Mouse (Mus musculus): ENCODE results near the gene Fscn1. TPM values are rescaled to one million over a fixed set of nuclear protein-coding genes. Genes with fewer than 3 reads are reported as not detected.

Fscn1 gene
- polyA plus RNA-seq, 1 experiment from 2014 or later, result 175 TPM

GRCm38 (mm10) chr5:142932084-142932685, 28.0 kb upstream of the Fscn1 start:
- Histone ChIP-seq H3K27ac (no peak overlapping the region), H3K4me1 (replicated peaks; ENCODE audit: insufficient read depth, low read length) (peaks cover 3% of the 10 kb centered on the region; the same call in 1 of the 2 replicates), H3K27me3 (ENCODE audit: insufficient read depth, low read length) (no peaks in the 10 kb centered on the region), H3K9me3 (replicated peaks; ENCODE audit: low read length) (no peaks in the 10 kb centered on the region), H3K4me2 (ENCODE audit: low read length) (0 out of 2 replicates have a peak overlapping the region, but pooled peaks have one; percentile 1), H3K4me3 (replicated peaks; ENCODE audit: low read depth, low read length) (no peak overlapping the region), H3K9ac (ENCODE audit: low read depth, low read length) (no peak overlapping the region), H3K36me3 (ENCODE audit: insufficient read depth, low read length) (no peaks in the 10 kb centered on the region)
- TF ChIP-seq CTCF (IDR thresholded peaks at IDR 0.05; ENCODE audit: low read depth), result peak; percentile 80
- DNase-seq (ENCODE audit: low spot score), result peak; percentile 91
- ATAC-seq (replicated peaks; ENCODE audit: low FRiP score, low read depth), result 0 out of 2 replicates have a peak, but pooled peaks have one; percentile 33
- 23% methylated on average over 9 of the region's 9 CpGs for WGBS

GRCm38 (mm10) chr5:142932731-142933130, 27.4 kb upstream of the Fscn1 start:
- Histone ChIP-seq H3K4me2 (ENCODE audit: low read length) (no peak overlapping the region), H3K36me3 (ENCODE audit: insufficient read depth, low read length) (no peaks in the 10 kb centered on the region), H3K27me3 (ENCODE audit: insufficient read depth, low read length) (no peaks in the 10 kb centered on the region), H3K4me1 (replicated peaks; ENCODE audit: insufficient read depth, low read length) (peaks cover 3% of the 10 kb centered on the region; the same call in 1 of the 2 replicates), H3K9me3 (replicated peaks; ENCODE audit: low read length) (no peaks in the 10 kb centered on the region), H3K4me3 (replicated peaks; ENCODE audit: low read depth, low read length) (no peak overlapping the region), H3K27ac (no peak overlapping the region), H3K9ac (ENCODE audit: low read depth, low read length) (no peak overlapping the region)
- DNase-seq (ENCODE audit: low spot score), result no peak
- TF ChIP-seq CTCF (IDR thresholded peaks at IDR 0.05; ENCODE audit: low read depth), result no peak
- no peak for ATAC-seq (replicated peaks; ENCODE audit: low FRiP score, low read depth)
- WGBS, result 78% methylated on average over 8 of the region's 8 CpGs

GRCm38 (mm10) chr5:142935642-142936335, 24.4 kb upstream of the Fscn1 start:
- 16% methylated on average over 13 of the region's 13 CpGs for WGBS
- H3K27ac ChIP-seq, result no peak overlapping the region

GRCm38 (mm10) chr5:142936336-142936719, 23.8 kb upstream of the Fscn1 start:
- Histone ChIP-seq H3K27me3 (ENCODE audit: insufficient read depth, low read length) (no peaks in the 10 kb centered on the region), H3K36me3 (ENCODE audit: insufficient read depth, low read length) (no peaks in the 10 kb centered on the region), H3K9me3 (replicated peaks; ENCODE audit: low read length) (no peaks in the 10 kb centered on the region), H3K4me1 (replicated peaks; ENCODE audit: insufficient read depth, low read length) (0 out of 2 replicates have a peak, but pooled peaks cover 3% of the 10 kb centered on the region), H3K9ac (ENCODE audit: low read depth, low read length) (no peak overlapping the region), H3K27ac (no peak overlapping the region), H3K4me3 (replicated peaks; ENCODE audit: low read depth, low read length) (peak overlapping the region; percentile 19), H3K4me2 (ENCODE audit: low read length) (peak overlapping the region; percentile 54)
- WGBS, result 4% methylated on average over 17 of the region's 17 CpGs
- TF ChIP-seq CTCF (IDR thresholded peaks at IDR 0.05; ENCODE audit: low read depth), result peak; percentile 96
- DNase-seq (ENCODE audit: low spot score) (peak; percentile 81), ATAC-seq (replicated peaks; ENCODE audit: low FRiP score, low read depth) (no peak)

More at GRCm38 (mm10) chr5:142935642-142936335, 24.4 kb upstream of the Fscn1 start:
- ATAC-seq (replicated peaks; ENCODE audit: low FRiP score, low read depth) (peak; percentile 57; the same call in 1 of the 2 replicates), DNase-seq (ENCODE audit: low spot score) (peak; percentile 89)
- Histone ChIP-seq H3K9ac (ENCODE audit: low read depth, low read length) (no peak overlapping the region), H3K36me3 (ENCODE audit: insufficient read depth, low read length) (no peaks in the 10 kb centered on the region), H3K4me1 (replicated peaks; ENCODE audit: insufficient read depth, low read length) (0 out of 2 replicates have a peak, but pooled peaks cover 3% of the 10 kb centered on the region), H3K27me3 (ENCODE audit: insufficient read depth, low read length) (no peaks in the 10 kb centered on the region), H3K9me3 (replicated peaks; ENCODE audit: low read length) (no peaks in the 10 kb centered on the region), H3K4me2 (ENCODE audit: low read length) (peak overlapping the region; percentile 54), H3K4me3 (replicated peaks; ENCODE audit: low read depth, low read length) (peak overlapping the region; percentile 19)
- peak; percentile 62 for TF ChIP-seq CTCF (IDR thresholded peaks at IDR 0.05; ENCODE audit: low read depth)

GRCm38 (mm10) chr5:142937956-142938727, 22.0 kb upstream of the Fscn1 start:
- no peak overlapping the region for H3K4me3 ChIP-seq (replicated peaks; ENCODE audit: low read depth, low read length)
- H3K4me2 ChIP-seq (ENCODE audit: low read length), result no peak overlapping the region
- no peaks in the 10 kb centered on the region for H3K27me3 ChIP-seq (ENCODE audit: insufficient read depth, low read length)
- no peaks in the 10 kb centered on the region for H3K4me1 ChIP-seq (replicated peaks; ENCODE audit: insufficient read depth, low read length)
- TF ChIP-seq CTCF (IDR thresholded peaks at IDR 0.05; ENCODE audit: low read depth), result no peak
- no peaks in the 10 kb centered on the region for H3K36me3 ChIP-seq (ENCODE audit: insufficient read depth, low read length)
- peak; percentile 82 for DNase-seq (ENCODE audit: low spot score)
- no peak overlapping the region for H3K27ac ChIP-seq
- WGBS, result 35% methylated on average over 19 of the region's 19 CpGs
- H3K9ac ChIP-seq (ENCODE audit: low read depth, low read length), result 0 out of 2 replicates have a peak overlapping the region, but pooled peaks have one; percentile 13
- no peaks in the 10 kb centered on the region for H3K9me3 ChIP-seq (replicated peaks; ENCODE audit: low read length)
- no peak for ATAC-seq (replicated peaks; ENCODE audit: low FRiP score, low read depth)

GRCm38 (mm10) chr5:142940393-142940792, 19.8 kb upstream of the Fscn1 start:
- no peak overlapping the region for H3K4me2 ChIP-seq (ENCODE audit: low read length)
- H3K9ac ChIP-seq (ENCODE audit: low read depth, low read length), result no peak overlapping the region
- H3K4me3 ChIP-seq (replicated peaks; ENCODE audit: low read depth, low read length), result no peak overlapping the region
- WGBS, result 59% methylated on average over 2 of the region's 2 CpGs
- H3K27me3 ChIP-seq (ENCODE audit: insufficient read depth, low read length), result no peaks in the 10 kb centered on the region
- H3K4me1 ChIP-seq (replicated peaks; ENCODE audit: insufficient read depth, low read length), result no peaks in the 10 kb centered on the region
- no peak overlapping the region for H3K27ac ChIP-seq
- no peak for DNase-seq (ENCODE audit: low spot score)
- no peak for ATAC-seq (replicated peaks; ENCODE audit: low FRiP score, low read depth)
- no peaks in the 10 kb centered on the region for H3K9me3 ChIP-seq (replicated peaks; ENCODE audit: low read length)
- H3K36me3 ChIP-seq (ENCODE audit: insufficient read depth, low read length), result no peaks in the 10 kb centered on the region
- TF ChIP-seq CTCF (IDR thresholded peaks at IDR 0.05; ENCODE audit: low read depth), result peak; percentile 57

Data from kidney, postnatal 0 days (tissue).